Mouse (Mus musculus) G1E (cell line): ENCODE data around the gene Ces2a.

Experiments used
- CTCF ChIP-seq: IDR thresholded peaks from 2 replicates; pipeline ENCODE4 v1.5.1; 2012; ENCODE audit warnings: low read depth, low read length, inconsistent platforms, mixed read lengths
- GATA1 ChIP-seq: IDR thresholded peaks from 2 replicates; pipeline ENCODE4 v1.6.1; 2012; ENCODE audit warnings: borderline replicate concordance, low read length, inconsistent platforms, mixed read lengths

GRCm38 (mm10) chr8:104742039-104742438 lies 8.2 kb downstream of the Ces2a start:
- no peak for TF ChIP-seq CTCF
- TF ChIP-seq GATA1, result no peak
